Mouse (Mus musculus) urinary bladder, postnatal 4 days (tissue): ENCODE data around the gene Slco1a6.

Source experiments
- DNase-seq, 2 experiments: peaks; one replicate each; pipeline ENCODE4 v3.0.0; 2021 to 2022; ENCODE audit warnings: low spot score in 2 of 2

Gene Slco1a6

GRCm38 (mm10) chr6:142040306-142041175 lies 167.8 kb downstream of the Slco1a6 start:
- DNase-seq, result no peak

DNA sequence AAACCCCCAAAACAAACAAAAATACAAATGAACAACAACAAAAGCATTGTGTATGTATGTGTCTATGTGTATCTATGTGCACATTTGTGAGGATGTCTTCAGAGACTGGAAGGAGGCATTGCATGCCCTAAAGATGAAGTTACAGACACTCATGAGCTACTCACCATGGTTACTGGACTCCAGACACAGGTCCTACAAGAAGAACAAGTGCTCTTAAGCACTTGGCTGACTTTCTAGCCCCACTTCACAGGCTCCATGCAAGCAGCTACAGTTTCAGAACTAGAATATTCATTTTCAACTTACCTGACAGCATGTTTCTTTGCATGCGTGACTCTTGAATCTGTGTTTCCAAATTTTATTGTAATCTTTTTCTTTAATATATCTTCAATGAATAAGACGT lies 172.6 kb downstream of the Slco1a6 start:
- DNase-seq, result no peak
